Mouse (Mus musculus): ENCODE results near the gene Hoxd10. TPM values are rescaled to one million over a fixed set of nuclear protein-coding genes. Genes with fewer than 3 reads are reported as not detected.

The Hoxd10 gene
- total and polyA plus RNA-seq, 2 experiments from 2014 or later = not detected

DNA sequence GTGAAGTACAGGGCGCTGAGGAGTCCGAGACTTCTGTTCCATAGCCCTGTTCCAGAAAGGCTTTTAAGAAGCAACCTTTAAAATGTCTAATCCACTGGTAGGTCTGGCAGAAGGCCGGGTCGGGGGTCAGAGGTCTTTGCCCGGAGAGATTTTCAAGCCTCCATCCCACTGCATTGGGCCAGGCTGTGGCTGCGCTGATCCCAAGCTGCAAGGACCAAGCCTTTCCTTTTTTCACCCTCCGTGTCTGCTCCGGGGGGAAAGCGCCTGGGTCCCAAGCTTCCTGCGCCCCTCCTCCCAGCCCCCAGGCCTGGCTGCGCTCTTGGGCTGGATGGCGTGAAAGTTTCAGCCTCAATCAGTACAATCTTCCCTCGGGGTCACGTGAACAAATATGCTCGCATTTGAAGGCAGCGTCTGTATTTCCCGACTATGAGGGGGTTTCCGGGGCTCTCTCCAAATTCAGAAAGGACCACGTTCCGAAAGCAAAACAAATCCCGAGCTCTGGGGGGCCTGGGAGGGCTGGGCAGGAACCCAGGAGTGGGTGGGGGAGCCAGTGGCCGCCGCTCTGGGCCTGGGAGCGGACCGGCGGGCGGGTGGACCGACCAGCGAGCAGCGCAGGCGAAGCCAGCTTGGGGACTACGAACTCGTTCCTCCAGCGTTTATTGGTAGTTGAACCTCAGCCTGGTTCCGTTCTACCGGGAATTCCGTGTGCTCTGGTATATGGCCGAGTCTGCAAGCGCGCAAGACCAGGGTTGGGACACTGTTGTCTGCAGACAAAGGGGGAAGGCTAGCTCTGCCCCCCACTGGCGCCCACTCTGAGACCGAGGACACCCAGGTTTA lies 44.3 kb downstream of the Hoxd10 start:
- Histone ChIP-seq H3K27me3 (ENCODE audit: insufficient read depth, low read length) (peaks cover 84% of the 10 kb centered on the region), H3K36me3 (ENCODE audit: insufficient read depth) (no peaks in the 10 kb centered on the region), H3K9ac (no peak overlapping the region), H3K27ac (ENCODE audit: low read depth, low read length) (no peak overlapping the region), H3K4me3 (ENCODE audit: low read depth, low read length) (no peak overlapping the region), H3K9me3 (ENCODE audit: low read length) (no peaks in the 10 kb centered on the region), H3K4me1 (ENCODE audit: insufficient read depth) (no peaks in the 10 kb centered on the region), H3K4me2 (ENCODE audit: low read depth) (no peak overlapping the region)
- DNase-seq (no peak), ATAC-seq (no peak)
- WGBS = 1% methylated on average over 42 of the region's 42 CpGs
- TF ChIP-seq CTCF (IDR thresholded peaks at IDR 0.05; ENCODE audit: low read depth) = no peak

DNA sequence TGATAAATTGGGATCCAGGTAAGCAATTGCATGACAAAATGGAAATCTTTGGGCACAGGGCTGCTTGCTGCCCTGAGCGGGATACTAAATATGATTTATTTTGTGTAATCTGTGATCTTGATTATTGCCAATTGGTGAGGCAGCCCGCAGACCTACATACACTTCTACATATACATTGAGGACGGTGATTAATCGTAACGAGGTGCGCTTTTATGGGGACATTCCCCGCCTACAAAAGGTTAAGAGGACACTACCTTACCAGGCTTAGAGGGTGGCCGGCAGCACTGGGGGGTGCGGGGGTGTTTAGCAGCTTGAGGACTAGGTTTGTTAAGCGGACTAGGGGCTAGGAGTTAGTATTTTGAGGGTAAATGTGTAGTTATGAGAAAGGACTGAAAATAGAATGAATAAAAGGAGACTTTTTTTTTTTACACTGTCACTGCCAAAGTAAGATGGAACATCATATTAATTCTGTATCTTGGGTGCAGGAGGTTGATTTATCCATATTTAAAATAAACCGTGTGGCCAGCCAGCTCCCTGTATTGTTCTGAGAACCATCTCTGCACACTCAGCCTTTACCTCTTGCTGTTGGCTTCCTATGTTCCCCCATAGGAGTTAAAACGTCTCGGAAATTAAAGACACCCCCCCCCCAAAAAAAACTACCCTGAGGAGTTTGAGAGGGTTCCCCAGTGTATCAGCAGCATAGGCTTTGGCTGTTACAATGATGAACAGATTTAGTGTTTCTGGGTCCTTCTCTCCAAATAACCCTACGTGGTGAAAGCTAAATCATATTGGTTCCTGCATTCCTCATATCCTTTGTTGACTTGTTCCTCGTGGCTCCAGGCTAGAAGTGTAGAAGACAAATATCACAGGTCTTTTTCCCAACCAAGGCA lies 45.2 kb downstream of the Hoxd10 start:
- Histone ChIP-seq H3K27me3 (ENCODE audit: insufficient read depth, low read length) (peaks cover 85% of the 10 kb centered on the region), H3K4me3 (ENCODE audit: low read depth, low read length) (no peak overlapping the region), H3K27ac (ENCODE audit: low read depth, low read length) (no peak overlapping the region), H3K4me1 (ENCODE audit: insufficient read depth) (no peaks in the 10 kb centered on the region), H3K36me3 (ENCODE audit: insufficient read depth) (no peaks in the 10 kb centered on the region), H3K9ac (no peak overlapping the region), H3K4me2 (ENCODE audit: low read depth) (no peak overlapping the region), H3K9me3 (ENCODE audit: low read length) (no peaks in the 10 kb centered on the region)
- 3% methylated on average over 15 of the region's 15 CpGs for WGBS
- TF ChIP-seq CTCF (IDR thresholded peaks at IDR 0.05; ENCODE audit: low read depth) = no peak
- no peak for ATAC-seq
- DNase-seq = no peak

- Histone ChIP-seq H3K4me3 (ENCODE audit: low read depth, low read length) (no peak overlapping the region), H3K9me3 (ENCODE audit: low read length) (no peaks in the 10 kb centered on the region), H3K9ac (no peak overlapping the region), H3K4me1 (ENCODE audit: insufficient read depth) (no peaks in the 10 kb centered on the region), H3K27me3 (ENCODE audit: insufficient read depth, low read length) (peaks cover 85% of the 10 kb centered on the region), H3K4me2 (ENCODE audit: low read depth) (no peak overlapping the region), H3K27ac (ENCODE audit: low read depth, low read length) (no peak overlapping the region), H3K36me3 (ENCODE audit: insufficient read depth) (no peaks in the 10 kb centered on the region)
- no peak for TF ChIP-seq CTCF (IDR thresholded peaks at IDR 0.05; ENCODE audit: low read depth)
- 3% methylated on average over 7 of the region's 7 CpGs for WGBS
- no peak for ATAC-seq
- DNase-seq = no peak
Observed at GRCm38 (mm10) chr2:74737578-74738070, 45.9 kb downstream of the Hoxd10 start.

- H3K9me3 ChIP-seq (ENCODE audit: low read length) = no peaks in the 10 kb centered on the region
- ATAC-seq = no peak
- H3K4me3 ChIP-seq (ENCODE audit: low read depth, low read length) = no peak overlapping the region
- H3K4me2 ChIP-seq (ENCODE audit: low read depth) = no peak overlapping the region
- H3K4me1 ChIP-seq (ENCODE audit: insufficient read depth) = no peaks in the 10 kb centered on the region
- H3K27me3 ChIP-seq (ENCODE audit: insufficient read depth, low read length) = peaks cover 85% of the 10 kb centered on the region
- H3K36me3 ChIP-seq (ENCODE audit: insufficient read depth) = no peaks in the 10 kb centered on the region
- DNase-seq = no peak
- H3K27ac ChIP-seq (ENCODE audit: low read depth, low read length) = no peak overlapping the region
- 2% methylated on average over 20 of the region's 20 CpGs for WGBS
- TF ChIP-seq CTCF (IDR thresholded peaks at IDR 0.05; ENCODE audit: low read depth) = no peak
- no peak overlapping the region for H3K9ac ChIP-seq
Observed at GRCm38 (mm10) chr2:74738623-74739475, 47.1 kb downstream of the Hoxd10 start.

DNA sequence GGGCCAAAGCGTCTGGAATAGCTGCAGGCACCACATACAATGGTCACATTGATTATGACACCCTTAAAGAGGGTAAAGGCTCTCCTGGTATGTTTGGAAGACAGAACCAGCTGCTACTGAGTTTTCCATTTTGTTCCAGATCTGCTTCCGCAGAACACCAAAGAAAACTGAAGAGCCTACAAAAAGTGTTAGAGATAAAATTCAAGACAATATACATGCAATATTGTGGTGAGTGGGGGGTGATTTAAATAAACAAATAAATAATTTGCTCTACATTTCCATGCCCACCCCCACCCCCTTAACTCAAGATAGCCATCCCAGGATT lies 47.7 kb downstream of the Hoxd10 start:
- no peak for DNase-seq
- Histone ChIP-seq H3K9me3 (ENCODE audit: low read length) (no peaks in the 10 kb centered on the region), H3K4me1 (ENCODE audit: insufficient read depth) (no peaks in the 10 kb centered on the region), H3K27ac (ENCODE audit: low read depth, low read length) (no peak overlapping the region), H3K9ac (no peak overlapping the region), H3K4me3 (ENCODE audit: low read depth, low read length) (no peak overlapping the region), H3K4me2 (ENCODE audit: low read depth) (no peak overlapping the region), H3K27me3 (ENCODE audit: insufficient read depth, low read length) (peaks cover 89% of the 10 kb centered on the region), H3K36me3 (ENCODE audit: insufficient read depth) (no peaks in the 10 kb centered on the region)
- no peak for ATAC-seq
- no peak for TF ChIP-seq CTCF (IDR thresholded peaks at IDR 0.05; ENCODE audit: low read depth)
- WGBS = 5% methylated on average over 2 of the region's 2 CpGs

GRCm38 (mm10) chr2:74739869-74740268 lies 48.1 kb downstream of the Hoxd10 start:
- no peaks in the 10 kb centered on the region for H3K36me3 ChIP-seq (ENCODE audit: insufficient read depth)
- no peak for DNase-seq
- peaks cover 89% of the 10 kb centered on the region for H3K27me3 ChIP-seq (ENCODE audit: insufficient read depth, low read length)
- ATAC-seq = no peak
- H3K4me2 ChIP-seq (ENCODE audit: low read depth) = no peak overlapping the region
- no peaks in the 10 kb centered on the region for H3K9me3 ChIP-seq (ENCODE audit: low read length)
- WGBS = 3% methylated on average over 14 of the region's 14 CpGs
- H3K4me3 ChIP-seq (ENCODE audit: low read depth, low read length) = no peak overlapping the region
- H3K4me1 ChIP-seq (ENCODE audit: insufficient read depth) = no peaks in the 10 kb centered on the region
- no peak for TF ChIP-seq CTCF (IDR thresholded peaks at IDR 0.05; ENCODE audit: low read depth)
- no peak overlapping the region for H3K27ac ChIP-seq (ENCODE audit: low read depth, low read length)
- H3K9ac ChIP-seq = no peak overlapping the region

All from forebrain, postnatal 0 days (tissue).